Mouse (Mus musculus) olfactory bulb, adult 2 months (tissue): Measurements from ENCODE around the gene Ankle1.

Experiments used
- CTCF ChIP-seq: fragments of 200-500 bp; IDR thresholded peaks from 2 replicates; pipeline ENCODE4 v1.5.1; 2012; ENCODE audit warnings: low read depth, mild to moderate bottlenecking, low read length, moderate library complexity; ENCODE audit not compliant: insufficient read depth
- POLR2A ChIP-seq: fragments of 200-500 bp; IDR thresholded peaks from 2 replicates; pipeline ENCODE4 v1.6.1; 2012; ENCODE audit warnings: mild to moderate bottlenecking, low read depth, low read length, moderate library complexity; ENCODE audit not compliant: insufficient read depth

DNA sequence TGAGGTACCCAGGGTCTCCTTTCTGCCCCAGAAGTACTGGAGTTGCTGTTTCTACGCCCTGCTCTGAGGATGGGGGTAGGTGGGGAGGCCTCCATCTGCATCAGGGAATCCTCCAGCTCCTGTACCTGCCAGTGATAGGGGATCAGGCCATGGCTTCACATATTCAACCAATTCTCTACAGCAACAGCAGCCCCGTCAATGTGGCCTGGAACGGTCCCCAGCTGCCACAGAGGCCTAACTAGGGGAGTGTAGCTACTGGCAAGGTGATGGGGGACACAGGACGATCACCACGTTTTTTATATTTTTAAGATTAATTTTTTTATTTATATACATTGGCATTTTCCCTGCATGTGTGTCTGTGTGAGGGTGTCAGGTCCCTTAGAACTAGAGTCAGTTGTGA is 13.4 kb upstream of the Ankle1 start:
- TF ChIP-seq CTCF (no peak), POLR2A (no peak)
